Mouse (Mus musculus): Measurements from ENCODE around the gene Cltb.

Gene Cltb

DNA sequence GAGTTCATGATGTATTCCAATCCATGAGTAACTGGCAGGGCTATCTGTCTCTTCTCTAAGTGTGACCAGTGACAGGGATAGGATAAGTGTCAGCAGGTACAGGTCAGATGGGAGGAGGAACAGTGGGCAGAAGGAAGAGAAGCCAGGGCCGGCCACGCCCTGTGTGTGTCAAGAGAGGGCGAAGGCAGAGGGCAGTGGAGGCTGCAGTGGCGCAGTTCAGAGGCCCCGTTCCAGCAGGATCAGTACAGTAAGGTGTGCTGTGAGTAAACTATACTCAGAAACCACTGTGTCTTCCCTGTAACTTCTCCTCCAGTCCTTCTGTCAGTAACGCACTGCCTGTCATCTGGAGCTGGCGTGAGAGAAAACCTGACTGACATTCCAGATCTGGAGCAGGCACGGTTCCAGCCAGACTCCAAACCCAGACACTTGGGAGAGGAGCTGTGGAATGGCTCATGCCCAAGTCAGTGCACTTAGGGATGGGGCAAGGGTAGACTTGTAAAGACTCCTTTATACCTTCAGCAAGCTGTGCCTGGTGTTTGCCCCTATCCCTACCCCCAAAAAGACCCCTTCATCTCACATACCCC lies 14.9 kb downstream of the Cltb start:
- DNase-seq (ENCODE audit: low spot score in 2 of 2) = no peak

DNA sequence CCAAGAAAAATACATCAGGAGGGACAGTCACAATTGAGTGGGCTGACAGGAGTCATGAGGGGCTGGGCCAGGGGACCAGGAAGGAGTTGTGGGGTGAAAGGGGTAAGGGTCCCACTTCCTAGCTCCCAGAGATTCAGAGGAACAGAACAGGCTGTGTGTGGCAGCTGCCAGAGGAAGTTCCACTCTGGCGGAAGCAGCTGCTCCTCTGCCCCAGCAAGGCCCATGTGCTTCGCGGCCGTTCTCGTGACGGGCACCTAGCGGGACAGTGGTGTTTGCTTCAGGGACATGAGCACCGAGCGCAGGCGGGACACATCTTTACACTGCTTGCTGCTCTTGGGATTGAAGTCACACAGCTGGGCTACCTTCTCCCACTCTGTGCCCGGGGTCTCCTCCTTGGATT lies 17.5 kb downstream of the Cltb start:
- DNase-seq (ENCODE audit: low spot score in 2 of 2) = no peak

- DNase-seq (ENCODE audit: low spot score in 2 of 2) = peak in 1 of 2 experiments; percentile 33
Measured at GRCm38 (mm10) chr13:54591776-54592356, 19.3 kb downstream of the Cltb start.

DNA sequence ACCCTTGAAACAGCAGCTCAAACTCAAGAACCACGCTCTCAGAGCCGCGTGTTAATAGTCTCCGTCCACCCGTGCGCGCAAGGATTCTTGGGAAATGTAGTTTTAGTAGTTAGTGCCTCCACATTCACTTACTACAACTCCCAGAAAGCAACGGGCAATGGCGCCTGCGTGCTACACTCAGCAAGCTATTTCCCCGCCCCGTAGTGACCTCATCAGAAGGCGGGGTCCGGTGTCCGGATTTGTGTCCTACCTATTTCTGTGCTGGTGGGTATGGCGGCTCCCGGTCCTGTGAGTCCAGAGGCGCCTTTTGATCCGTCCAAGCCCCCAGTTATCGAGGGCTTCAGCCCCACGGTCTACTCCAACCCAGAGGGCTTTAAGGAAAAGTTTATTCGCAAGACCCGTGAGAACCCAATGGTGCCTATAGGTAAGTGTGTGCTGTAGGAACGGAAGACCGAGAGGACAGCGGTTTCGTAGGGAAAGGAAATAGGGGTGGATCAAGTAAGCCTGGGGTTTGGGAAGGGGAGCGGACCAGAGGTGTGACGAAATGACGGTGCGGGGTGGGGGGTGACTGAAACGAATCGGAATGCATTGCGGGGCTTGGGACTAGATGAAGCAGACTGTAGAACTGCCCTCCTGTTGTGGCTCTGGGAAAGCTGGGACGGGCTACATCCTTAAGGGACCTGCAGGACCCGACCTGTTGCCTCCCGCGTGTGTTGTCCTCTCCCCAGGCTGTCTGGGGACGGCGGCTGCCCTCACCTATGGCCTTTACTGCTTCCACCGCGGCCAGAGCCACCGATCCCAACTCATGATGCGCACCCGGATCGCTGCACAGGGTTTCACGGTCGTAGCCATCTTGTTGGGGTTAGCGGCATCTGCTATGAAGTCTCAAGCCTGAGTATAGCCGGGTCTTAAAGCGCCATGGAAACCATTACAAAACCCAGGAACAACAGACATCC lies 20.9 kb downstream of the Cltb start, which contains the start of the genes Nop16 and Higd2a:
TSS of gene Nop16 (minus strand) at position 95 of the 956 bp plus-strand sequence.
TSS of gene Higd2a (plus strand) at position 212 of the 956 bp plus-strand sequence.
- DNase-seq (ENCODE audit: low spot score in 2 of 2) = peak; percentile 94 to 98

DNA sequence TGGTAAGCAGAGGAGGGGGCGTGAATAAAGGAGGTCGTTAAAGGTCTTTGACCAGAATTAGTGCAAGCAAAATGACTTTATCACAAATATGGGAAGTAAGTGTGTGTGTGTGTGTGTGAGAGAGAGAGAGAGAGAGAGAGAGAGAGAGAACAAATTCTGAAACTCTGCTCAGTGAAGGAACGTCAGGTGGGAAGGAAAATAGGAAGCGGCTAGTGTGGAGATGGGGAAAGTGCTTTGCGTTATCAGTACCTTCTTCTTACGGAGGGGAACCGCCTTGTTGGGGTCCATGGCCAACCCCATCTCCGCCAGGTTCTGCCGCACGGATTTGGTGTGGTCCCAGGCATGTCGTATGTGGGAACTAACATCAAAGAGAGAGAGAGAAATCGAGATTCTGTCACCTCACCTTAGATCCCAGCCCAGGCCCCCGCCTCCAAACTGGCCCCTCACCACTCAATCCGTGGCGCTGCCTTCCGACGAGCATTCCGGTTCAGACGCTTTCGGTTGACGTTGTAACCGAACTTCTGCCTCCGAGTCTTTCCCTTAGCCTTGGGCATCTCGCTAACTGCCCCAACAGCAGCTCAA lies 21.6 kb downstream of the Cltb start:
- DNase-seq (ENCODE audit: low spot score in 2 of 2) = no peak

DNA sequence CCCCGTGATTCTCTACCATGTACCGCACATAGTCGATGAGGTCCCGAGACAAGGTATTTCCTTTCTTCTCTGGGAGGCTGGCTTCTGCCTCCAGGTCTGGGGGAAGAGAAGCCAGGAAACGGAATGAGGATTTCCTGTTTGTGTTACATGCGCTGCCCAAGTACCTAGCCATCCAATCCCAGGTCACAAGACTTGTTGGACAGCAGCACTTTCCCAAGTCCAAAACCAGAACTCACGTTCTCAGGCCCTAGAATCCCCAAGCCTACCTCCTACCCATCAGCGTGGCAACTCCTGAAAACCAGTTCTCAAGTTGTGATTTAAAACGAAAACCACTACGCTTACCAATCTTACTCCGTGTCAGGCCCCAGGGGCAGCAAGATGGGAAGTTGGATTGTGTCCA lies 25.3 kb downstream of the Cltb start:
- DNase-seq (ENCODE audit: low spot score in 2 of 2) = no peak

DNA sequence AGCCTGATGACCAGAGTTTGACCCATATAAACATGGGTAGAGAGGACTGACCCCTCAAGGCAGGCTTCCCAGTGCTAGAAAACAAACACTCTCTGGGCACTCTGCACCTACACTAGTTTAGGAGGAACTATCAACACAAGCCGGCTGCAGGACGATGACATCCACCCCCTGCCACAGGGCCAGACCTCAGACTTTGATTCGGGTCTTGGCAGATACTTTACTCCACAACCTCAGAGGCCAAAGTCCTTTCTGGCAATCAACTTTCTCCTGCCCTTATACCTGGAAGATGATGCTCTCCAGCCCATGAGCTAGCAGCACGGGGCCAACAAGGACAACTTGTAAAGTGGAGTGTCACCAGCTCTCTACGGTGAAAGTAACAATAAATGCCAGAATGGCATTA lies 28.3 kb downstream of the Cltb start:
- no peak for DNase-seq (ENCODE audit: low spot score in 2 of 2)

DNA sequence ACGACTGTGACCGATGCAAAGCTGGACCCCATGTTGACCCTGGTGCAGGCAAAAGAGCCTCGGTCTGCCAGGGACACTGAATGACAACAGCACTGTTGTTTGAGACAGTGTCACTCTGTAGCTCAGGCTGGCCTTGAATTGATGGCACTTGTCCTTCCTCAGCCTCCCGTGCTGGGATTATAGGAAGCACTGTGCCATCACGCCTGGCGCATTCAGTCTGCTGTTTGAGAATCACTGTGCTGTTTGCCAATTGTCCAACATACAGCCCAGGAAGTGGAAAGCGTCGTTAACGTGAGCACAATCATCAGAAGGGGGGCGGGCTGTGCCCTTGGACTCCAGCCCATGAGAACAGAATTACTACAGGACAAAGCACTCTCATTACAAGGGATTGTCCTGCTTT lies 29.0 kb downstream of the Cltb start:
- DNase-seq (ENCODE audit: low spot score in 2 of 2) = no peak

DNA sequence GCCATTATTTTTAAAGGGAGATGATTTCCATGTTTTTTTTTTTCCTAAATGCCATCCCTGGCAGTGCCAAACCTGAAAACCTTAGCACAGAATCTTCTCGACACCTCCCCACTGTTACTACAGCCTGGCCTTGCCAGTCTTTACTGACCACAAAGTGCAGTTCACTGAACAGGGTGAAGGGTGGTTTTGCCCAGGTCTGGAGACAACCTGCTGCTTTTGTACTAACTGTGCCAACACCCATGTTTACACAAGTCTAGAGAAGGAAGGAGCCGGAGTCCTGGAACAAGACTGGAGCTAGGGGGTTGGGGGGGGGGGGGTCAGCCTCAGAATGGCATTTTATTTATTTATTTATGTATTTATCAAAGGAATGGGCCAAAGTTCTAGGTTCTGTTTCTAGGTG lies 29.8 kb downstream of the Cltb start:
- DNase-seq (ENCODE audit: low spot score in 2 of 2) = no peak

DNA sequence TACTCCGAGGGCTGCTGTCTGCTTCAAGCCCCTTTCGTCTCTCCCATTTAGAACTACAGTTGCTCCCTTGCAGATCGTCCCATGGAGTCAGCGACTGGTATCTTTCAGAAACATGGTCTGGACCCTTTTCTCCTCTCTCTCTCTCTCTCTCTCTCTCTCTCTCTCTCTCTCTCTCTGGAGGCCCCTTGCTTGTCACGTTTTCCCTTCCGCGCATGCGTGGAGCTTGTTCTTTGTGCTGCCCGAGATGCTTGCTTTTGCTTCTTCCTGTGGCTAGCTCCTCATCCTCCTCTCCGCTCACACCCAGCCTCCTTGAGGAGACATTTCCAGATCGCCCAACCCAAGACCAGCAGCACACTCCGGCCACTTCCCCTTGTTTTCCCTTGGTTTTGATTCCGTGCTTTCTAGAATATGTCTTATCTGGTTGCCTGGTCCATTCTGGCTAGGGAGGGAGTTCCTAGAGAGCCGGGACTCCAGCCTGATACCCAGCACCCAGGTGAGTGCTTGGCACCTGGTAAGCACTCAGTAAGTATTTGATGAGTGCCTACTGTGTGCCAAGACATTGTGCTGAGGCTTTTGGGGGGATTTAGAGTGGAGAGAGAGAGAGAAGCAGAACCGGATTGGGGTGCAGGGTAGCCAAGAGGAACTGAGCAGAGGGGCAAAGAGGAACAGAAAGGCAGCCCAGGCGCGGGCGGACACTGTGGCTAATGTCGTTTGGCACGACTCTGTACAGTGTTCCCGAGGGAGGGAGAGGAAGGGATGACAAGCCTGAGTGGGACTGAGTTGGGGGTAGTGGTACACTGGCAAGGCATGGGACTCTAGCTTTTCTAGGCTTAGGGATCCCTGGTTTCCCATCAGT lies 33.3 kb downstream of the Cltb start:
- DNase-seq (ENCODE audit: low spot score in 2 of 2) = no peak

- no peak for DNase-seq (ENCODE audit: low spot score in 2 of 2)
Measured at GRCm38 (mm10) chr13:54575489-54575888, 35.7 kb downstream of the Cltb start.

GRCm38 (mm10) chr13:54574854-54575481 lies 36.2 kb downstream of the Cltb start, which contains the start of gene Arl10:
TSS of gene Arl10 (plus strand) at chr13:54575015.
- DNase-seq (ENCODE audit: low spot score in 2 of 2) = peak in 1 of 2 experiments; percentile 63

- no peak for DNase-seq (ENCODE audit: low spot score in 2 of 2)
Measured at GRCm38 (mm10) chr13:54572621-54573020, 38.5 kb downstream of the Cltb start.

GRCm38 (mm10) chr13:54571637-54572036 lies 39.5 kb downstream of the Cltb start:
- no peak for DNase-seq (ENCODE audit: low spot score in 2 of 2)

GRCm38 (mm10) chr13:54570736-54571135 lies 40.4 kb downstream of the Cltb start:
- DNase-seq (ENCODE audit: low spot score in 2 of 2) = no peak

- DNase-seq (ENCODE audit: low spot score in 2 of 2) = no peak
Measured at GRCm38 (mm10) chr13:54569282-54569681, 41.9 kb downstream of the Cltb start.

DNA sequence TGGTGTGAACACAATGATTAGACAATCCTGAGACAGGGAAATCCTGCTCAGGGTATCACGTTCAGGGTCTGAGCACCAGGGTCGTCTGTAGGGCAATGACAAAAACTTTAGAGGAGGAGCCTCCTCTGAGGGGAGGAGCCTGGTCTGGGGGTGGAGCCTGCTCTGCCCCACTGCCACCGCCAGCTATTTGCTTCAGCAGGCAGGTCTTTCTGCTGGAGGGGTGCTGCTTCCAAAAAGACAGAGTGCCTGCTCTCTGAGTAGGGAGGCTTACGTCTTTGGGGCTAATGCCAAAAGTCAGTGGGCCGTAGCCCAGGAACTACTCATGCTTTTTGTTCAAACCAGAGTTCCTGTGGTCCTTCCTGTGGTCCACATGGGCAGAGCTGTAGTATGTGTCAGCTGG lies 42.8 kb downstream of the Cltb start:
- no peak for DNase-seq (ENCODE audit: low spot score in 2 of 2)

GRCm38 (mm10) chr13:54565594-54566345 lies 45.4 kb downstream of the Cltb start:
- DNase-seq (ENCODE audit: low spot score in 2 of 2) = peak in 1 of 2 experiments; percentile 62

DNA sequence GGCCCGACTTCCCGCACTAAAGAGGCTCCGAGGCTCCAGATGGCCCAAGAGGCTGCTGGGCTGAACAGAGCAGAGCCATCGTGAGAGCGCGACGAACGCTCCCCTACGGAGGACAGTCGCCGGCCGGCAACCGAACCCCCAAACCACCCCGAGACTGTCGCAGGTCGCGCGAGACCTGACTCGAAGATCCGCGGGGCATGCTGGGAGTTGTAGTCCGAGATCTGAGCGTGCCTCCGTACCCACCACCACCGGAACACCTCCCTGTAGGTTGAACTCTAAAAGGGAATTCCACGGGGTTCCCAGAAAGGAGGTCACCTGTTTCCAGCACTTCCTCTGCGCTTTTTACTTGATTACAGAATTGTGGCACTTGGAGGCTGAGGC lies 46.0 kb downstream of the Cltb start, which contains the start of gene 4833439L19Rik:
TSS of gene 4833439L19Rik (minus strand) at position 235 of the 381 bp plus-strand sequence.
- peak; percentile 77 to 93 for DNase-seq (ENCODE audit: low spot score in 2 of 2)

Data from left cerebral cortex, adult 9 months (tissue).